Mouse (Mus musculus) CH12.LX (cell line): Measurements from ENCODE around the gene Sprr4. TPM values are rescaled to one million over a fixed set of nuclear protein-coding genes. Genes with fewer than 3 reads are reported as not detected.
"Not testable (repeated sequence)": the region's sequence is repeated elsewhere in the genome, so short reads cannot be mapped to it uniquely, and the experiment has no call there.

Experiments
- DNase-seq: peaks from one replicate; pipeline ENCODE4 v3.0.0-alpha.2; 2013; ENCODE audit errors: extremely low read depth
- H3K27ac ChIP-seq: 2 replicates; pipeline ENCODE4 v1.5.1; 2012; ENCODE audit warnings: low read depth, mild to moderate bottlenecking, control low read depth, moderate library complexity; ENCODE audit not compliant: insufficient read depth
- H3K27me3 ChIP-seq: replicated peaks from 2 replicates; pipeline ENCODE3; 2012; ENCODE audit warnings: inconsistent platforms
- H3K36me3 ChIP-seq, 2 experiments: replicated peaks in 1 of 2; 2 replicates each; pipeline versions ENCODE3 to v1.6.1; 2012; ENCODE audit warnings: inconsistent platforms in 1 of 2, low read length in 1 of 2, mild to moderate bottlenecking in 1 of 2, mixed read lengths in 1 of 2, moderate library complexity in 1 of 2; ENCODE audit not compliant: control insufficient read depth in 1 of 2, insufficient read depth in 1 of 2
- H3K4me1 ChIP-seq, 2 experiments: 2 replicates each; pipeline ENCODE4 v1.6.1; 2012; ENCODE audit warnings: inconsistent platforms in 1 of 2, moderate library complexity in 1 of 2; ENCODE audit not compliant: insufficient read depth in 2 of 2, control insufficient read depth in 1 of 2
- H3K4me2 ChIP-seq: 2 replicates; pipeline ENCODE4 v1.6.1; 2012; ENCODE audit warnings: low read depth, mild to moderate bottlenecking, control low read depth; ENCODE audit not compliant: poor library complexity, insufficient read depth, severe bottlenecking
- H3K4me3 ChIP-seq, 3 experiments: fragments of 150-350 bp in 1 of 3; sonication (generic) in 1 of 3; replicated peaks in 1 of 3; 2 replicates each; pipeline versions ENCODE3 to v1.5.1; 2011 to 2012; ENCODE audit warnings: low read depth in 2 of 3, low read length in 2 of 3, mild to moderate bottlenecking in 2 of 3, moderate library complexity in 2 of 3, control low read depth in 1 of 3, improper control_type of control experiment in 1 of 3, inconsistent platforms in 1 of 3, mixed read lengths in 1 of 3; ENCODE audit not compliant: poor library complexity in 1 of 3
- H3K79me2 ChIP-seq: replicated peaks from 2 replicates; pipeline ENCODE4 v1.6.1; 2012; ENCODE audit warnings: mild to moderate bottlenecking, moderate library complexity; ENCODE audit not compliant: control insufficient read depth, poor library complexity, insufficient read depth, severe bottlenecking; ENCODE audit errors: extremely low read depth
- H3K9ac ChIP-seq: 2 replicates; pipeline ENCODE4 v1.6.1; 2012; ENCODE audit warnings: low read depth, mild to moderate bottlenecking, control low read depth, moderate library complexity; ENCODE audit not compliant: insufficient read depth
- H3K9me3 ChIP-seq: replicated peaks from 2 replicates; pipeline ENCODE3; 2012; ENCODE audit warnings: low read length, inconsistent platforms, mixed read lengths
- CHD1 ChIP-seq: IDR thresholded peaks from 2 replicates; pipeline ENCODE4 v1.6.1; 2012; ENCODE audit warnings: low read depth, low read length, improper control_type of control experiment, inconsistent platforms
- CHD2 ChIP-seq: IDR thresholded peaks from 2 replicates; pipeline ENCODE4 v1.6.1; 2011; ENCODE audit warnings: low read length, improper control_type of control experiment
- CTCF ChIP-seq, 2 experiments: IDR thresholded peaks in 1 of 2; conservative IDR thresholded peaks in 1 of 2; 2 replicates each; pipeline ENCODE4 v1.5.1; 2011 to 2012; ENCODE audit warnings: low read depth in 2 of 2, low read length in 2 of 2, improper control_type of control experiment in 1 of 2, inconsistent platforms in 1 of 2, mild to moderate bottlenecking in 1 of 2, moderate library complexity in 1 of 2
- E2F4 ChIP-seq: IDR thresholded peaks from 2 replicates; pipeline ENCODE4 v1.6.1; 2011; ENCODE audit warnings: low read depth, low read length, improper control_type of control experiment; ENCODE audit not compliant: insufficient replicate concordance
- GABPA ChIP-seq: IDR thresholded peaks from 2 replicates; pipeline ENCODE4 v1.6.1; 2012; ENCODE audit warnings: low read depth, low read length, improper control_type of control experiment, inconsistent platforms; ENCODE audit not compliant: insufficient replicate concordance
- KAT2A ChIP-seq: IDR thresholded peaks from 2 replicates; pipeline ENCODE4 v1.6.1; 2012; ENCODE audit warnings: low read length, improper control_type of control experiment, inconsistent platforms; ENCODE audit not compliant: insufficient replicate concordance
- MAFK ChIP-seq: IDR thresholded peaks from 2 replicates; pipeline ENCODE4 v1.6.1; 2011; ENCODE audit warnings: low read length, improper control_type of control experiment; ENCODE audit not compliant: insufficient replicate concordance
- MAZ ChIP-seq: IDR thresholded peaks from 2 replicates; pipeline ENCODE4 v1.6.1; 2012; ENCODE audit warnings: low read depth, mild to moderate bottlenecking, inconsistent platforms, low read length, improper control_type of control experiment, moderate library complexity
- MXI1 ChIP-seq: IDR thresholded peaks from 2 replicates; pipeline ENCODE4 v1.6.1; 2011; ENCODE audit warnings: mild to moderate bottlenecking, low read depth, low read length, improper control_type of control experiment
- MYC ChIP-seq: IDR thresholded peaks from 2 replicates; pipeline ENCODE4 v1.6.1; 2011; ENCODE audit warnings: low read depth, mild to moderate bottlenecking, improper control_type of control experiment, low read length
- PAX5 ChIP-seq: IDR thresholded peaks from 2 replicates; pipeline ENCODE4 v1.6.1; 2012; ENCODE audit warnings: low read length, inconsistent platforms, mixed read lengths
- POLR2A ChIP-seq: IDR thresholded peaks from 2 replicates; pipeline ENCODE4 v1.6.1; 2011; ENCODE audit warnings: low read depth, mild to moderate bottlenecking, improper control_type of control experiment, low read length
- SMC3 ChIP-seq: IDR thresholded peaks from 2 replicates; pipeline ENCODE4 v1.6.1; 2011; ENCODE audit warnings: low read depth, low read length, improper control_type of control experiment
- TBP ChIP-seq: conservative IDR thresholded peaks from 2 replicates; pipeline ENCODE4 v1.6.1; 2011; ENCODE audit warnings: low read depth, low read length, improper control_type of control experiment
- TCF12 ChIP-seq: IDR thresholded peaks from 2 replicates; pipeline ENCODE4 v1.6.1; 2014; ENCODE audit warnings: low read depth, mild to moderate bottlenecking, inconsistent platforms, low read length, improper control_type of control experiment
- USF1 ChIP-seq: IDR thresholded peaks from 2 replicates; pipeline ENCODE4 v1.6.1; 2014; ENCODE audit warnings: low read depth, mild to moderate bottlenecking, inconsistent platforms, low read length, improper control_type of control experiment
- USF2 ChIP-seq: conservative IDR thresholded peaks from 2 replicates; pipeline ENCODE4 v1.6.1; 2011; ENCODE audit warnings: low read depth, low read length, improper control_type of control experiment
- ZC3H11A ChIP-seq: IDR thresholded peaks from 2 replicates; pipeline ENCODE4 v1.6.1; 2012; ENCODE audit warnings: low read depth, mild to moderate bottlenecking, inconsistent platforms, low read length, improper control_type of control experiment
- ZMIZ1 ChIP-seq: IDR thresholded peaks from 2 replicates; pipeline ENCODE4 v1.6.1; 2012; ENCODE audit warnings: low read depth, mild to moderate bottlenecking, inconsistent platforms, low read length, improper control_type of control experiment
- ZNF384 ChIP-seq: IDR thresholded peaks from 2 replicates; pipeline ENCODE4 v1.6.1; 2012; ENCODE audit warnings: low read depth, low read length, improper control_type of control experiment, inconsistent platforms
- dilution Hi-C: fragments of 300-500 bp; cut with MboI; formaldehyde crosslinking; loops from 2 replicates; pipeline ENCODE4 v1.14.3; 2020; ENCODE audit warnings: low sequenced_read_pairs; ENCODE audit not compliant: extremely low pct_unique_long_range_greater_than_20kb, extremely low pct_ligation_motif_present
- in situ Hi-C: fragments of 300-500 bp; cut with MboI; formaldehyde crosslinking; loops from 3 replicates; pipeline ENCODE4 v1.14.3; 2019; ENCODE audit warnings: low sequenced_read_pairs, low pct_ligation_motif_present, low pct_unique_long_range_greater_than_20kb, mixed read lengths
- polyA plus RNA-seq: library from polyadenylated mRNA; unstranded; fragments of >175 nt; gene quantifications from 2 replicates; pipeline ENCODE4 v1.2.1, GENCODE M21; 2012; ENCODE audit warnings: low read depth; ENCODE audit not compliant: insufficient read length
- total RNA-seq, 2 experiments: library from RNA; depleted of rRNA; stranded (reverse); fragments of 300-350 nt in 1 of 2; fragments of >200 nt in 1 of 2; gene quantifications; 2 replicates each; pipeline ENCODE4 v1.2.3; 2012 to 2014

The Sprr4 gene
- total and polyA plus RNA-seq, 3 experiments, result not detected

GRCm38 (mm10) chr3:92485863-92486262 lies 14.4 kb downstream of the Sprr4 start, which contains the start of gene Sprr1a:
TSS of gene Sprr1a (minus strand) at chr3:92485895.
- Histone ChIP-seq H3K9me3 (peaks cover 39% of the 10 kb centered on the region), H3K36me3 (no peaks in the 10 kb centered on the region), H3K9ac (no peak within 1 kb of the TSS), H3K79me2 (no peaks in the 10 kb centered on the region), H3K27me3 (no peaks in the 10 kb centered on the region), H3K4me1 (no peaks in the 10 kb centered on the region), H3K27ac (no peak within 1 kb of the TSS), H3K4me3 (no peak within 1 kb of the TSS), H3K4me2 (no peak within 1 kb of the TSS)
- dilution Hi-C loops (no loop called here), in situ Hi-C loops (no loop called here)
- no peak for TF ChIP-seq ZMIZ1
- TF ChIP-seq USF2, result no peak
- TF ChIP-seq POLR2A, result no peak
- TF ChIP-seq MXI1, result no peak
- TF ChIP-seq E2F4, result no peak
- TF ChIP-seq TCF12, result no peak
- no peak for TF ChIP-seq ZC3H11A
- TF ChIP-seq TBP, result no peak
- TF ChIP-seq SMC3, result no peak
- TF ChIP-seq GABPA, result no peak
- TF ChIP-seq CHD1, result no peak
- no peak for TF ChIP-seq CTCF (conservative IDR thresholded peaks at IDR 0.05 in 1 of 2, IDR thresholded peaks at IDR 0.05 in 1 of 2; ENCODE audit: low read depth in 2 of 2, low read length in 2 of 2)
- TF ChIP-seq ZNF384, result no peak
- TF ChIP-seq USF1, result no peak
- TF ChIP-seq MYC, result no peak
- TF ChIP-seq PAX5, result no peak
- TF ChIP-seq MAFK, result no peak
- TF ChIP-seq MAZ, result no peak
- no peak for TF ChIP-seq CHD2
- no peak for TF ChIP-seq KAT2A
- no peak for DNase-seq

GRCm38 (mm10) chr3:92481249-92481648 lies 19.0 kb downstream of the Sprr4 start:
- H3K36me3 ChIP-seq, DNase-seq, H3K4me3 ChIP-seq, H3K27me3 ChIP-seq, in situ Hi-C loops, H3K27ac ChIP-seq, H3K4me2 ChIP-seq, H3K4me1 ChIP-seq, H3K9ac ChIP-seq, dilution Hi-C loops, H3K79me2 ChIP-seq: not testable (repeated sequence)
- peaks cover 27% of the 10 kb centered on the region for H3K9me3 ChIP-seq
